Mouse (Mus musculus): ENCODE results near the gene Pxt1. TPM values are rescaled to one million over a fixed set of nuclear protein-coding genes. Genes with fewer than 3 reads are reported as not detected.
A peak's percentile ranks its signal among the peaks of the same experiment; 100 is the strongest.

The Pxt1 gene
- polyA plus RNA-seq, 1 experiment from 2014 or later = not detected

- Histone ChIP-seq H3K9ac (ENCODE audit: low read depth, low read length) (no peak overlapping the region), H3K4me1 (replicated peaks; ENCODE audit: control insufficient read depth, insufficient read depth, low read length) (no peaks in the 10 kb centered on the region), H3K4me2 (replicated peaks; ENCODE audit: low read depth) (no peak overlapping the region), H3K4me3 (ENCODE audit: low read depth, low read length) (no peak overlapping the region), H3K36me3 (ENCODE audit: control insufficient read depth, insufficient read depth) (peaks cover 38% of the 10 kb centered on the region; the same call in 1 of the 2 replicates), H3K27ac (ENCODE audit: low read depth, low read length) (no peak overlapping the region), H3K9me3 (ENCODE audit: control insufficient read depth) (no peaks in the 10 kb centered on the region), H3K27me3 (replicated peaks; ENCODE audit: control insufficient read depth, insufficient read depth, low read length) (no peaks in the 10 kb centered on the region)
- WGBS = 78% methylated on average over 19 of the region's 19 CpGs
- no peak for ATAC-seq
- TF ChIP-seq CTCF (IDR thresholded peaks at IDR 0.05; ENCODE audit: low read depth) = no peak
Observed at GRCm38 (mm10) chr17:28899427-28899826, 44.2 kb downstream of the Pxt1 start.

GRCm38 (mm10) chr17:28898249-28898648, 45.4 kb downstream of the Pxt1 start:
- ATAC-seq = 0 out of 2 replicates have a peak, but pooled peaks have one; percentile 7
- Histone ChIP-seq H3K4me1 (replicated peaks; ENCODE audit: control insufficient read depth, insufficient read depth, low read length) (no peaks in the 10 kb centered on the region), H3K4me3 (ENCODE audit: low read depth, low read length) (no peak overlapping the region), H3K36me3 (ENCODE audit: control insufficient read depth, insufficient read depth) (peaks cover 32% of the 10 kb centered on the region; the same call in 1 of the 2 replicates), H3K9me3 (ENCODE audit: control insufficient read depth) (no peaks in the 10 kb centered on the region), H3K27ac (ENCODE audit: low read depth, low read length) (no peak overlapping the region), H3K27me3 (replicated peaks; ENCODE audit: control insufficient read depth, insufficient read depth, low read length) (no peaks in the 10 kb centered on the region), H3K4me2 (replicated peaks; ENCODE audit: low read depth) (no peak overlapping the region), H3K9ac (ENCODE audit: low read depth, low read length) (no peak overlapping the region)
- 63% methylated on average over 5 of the region's 5 CpGs for WGBS
- TF ChIP-seq CTCF (IDR thresholded peaks at IDR 0.05; ENCODE audit: low read depth) = no peak

GRCm38 (mm10) chr17:28897817-28898216, 45.8 kb downstream of the Pxt1 start:
- no peaks in the 10 kb centered on the region for H3K27me3 ChIP-seq (replicated peaks; ENCODE audit: control insufficient read depth, insufficient read depth, low read length)
- H3K4me1 ChIP-seq (replicated peaks; ENCODE audit: control insufficient read depth, insufficient read depth, low read length) = no peaks in the 10 kb centered on the region
- peaks cover 31% of the 10 kb centered on the region; the same call in 1 of the 2 replicates for H3K36me3 ChIP-seq (ENCODE audit: control insufficient read depth, insufficient read depth)
- H3K9ac ChIP-seq (ENCODE audit: low read depth, low read length) = no peak overlapping the region
- H3K9me3 ChIP-seq (ENCODE audit: control insufficient read depth) = no peaks in the 10 kb centered on the region
- ATAC-seq = peak; percentile 11; the same call in 1 of the 2 replicates
- WGBS = 93% methylated on average over 5 of the region's 5 CpGs
- H3K27ac ChIP-seq (ENCODE audit: low read depth, low read length) = no peak overlapping the region
- no peak overlapping the region for H3K4me2 ChIP-seq (replicated peaks; ENCODE audit: low read depth)
- H3K4me3 ChIP-seq (ENCODE audit: low read depth, low read length) = no peak overlapping the region
- no peak for TF ChIP-seq CTCF (IDR thresholded peaks at IDR 0.05; ENCODE audit: low read depth)

GRCm38 (mm10) chr17:28896095-28896780, 47.4 kb downstream of the Pxt1 start:
- H3K27me3 ChIP-seq (replicated peaks; ENCODE audit: control insufficient read depth, insufficient read depth, low read length) = no peaks in the 10 kb centered on the region
- no peak overlapping the region for H3K4me3 ChIP-seq (ENCODE audit: low read depth, low read length)
- 94% methylated on average over 11 of the region's 11 CpGs for WGBS
- no peaks in the 10 kb centered on the region for H3K9me3 ChIP-seq (ENCODE audit: control insufficient read depth)
- H3K36me3 ChIP-seq (ENCODE audit: control insufficient read depth, insufficient read depth) = peaks cover 16% of the 10 kb centered on the region; the same call in 1 of the 2 replicates
- H3K4me2 ChIP-seq (replicated peaks; ENCODE audit: low read depth) = no peak overlapping the region
- ATAC-seq = no peak; the same call in 1 of the 2 replicates
- no peak overlapping the region for H3K27ac ChIP-seq (ENCODE audit: low read depth, low read length)
- H3K4me1 ChIP-seq (replicated peaks; ENCODE audit: control insufficient read depth, insufficient read depth, low read length) = no peaks in the 10 kb centered on the region
- TF ChIP-seq CTCF (IDR thresholded peaks at IDR 0.05; ENCODE audit: low read depth) = peak; percentile 57
- H3K9ac ChIP-seq (ENCODE audit: low read depth, low read length) = no peak overlapping the region

GRCm38 (mm10) chr17:28895217-28895875, 48.3 kb downstream of the Pxt1 start:
- TF ChIP-seq CTCF (IDR thresholded peaks at IDR 0.05; ENCODE audit: low read depth) = no peak
- ATAC-seq = no peak
- WGBS = 96% methylated on average over 21 of the region's 21 CpGs
- Histone ChIP-seq H3K4me2 (replicated peaks; ENCODE audit: low read depth) (no peak overlapping the region), H3K4me1 (replicated peaks; ENCODE audit: control insufficient read depth, insufficient read depth, low read length) (no peaks in the 10 kb centered on the region), H3K36me3 (ENCODE audit: control insufficient read depth, insufficient read depth) (peaks cover 12% of the 10 kb centered on the region; the same call in 1 of the 2 replicates), H3K9ac (ENCODE audit: low read depth, low read length) (no peak overlapping the region), H3K9me3 (ENCODE audit: control insufficient read depth) (no peaks in the 10 kb centered on the region), H3K27me3 (replicated peaks; ENCODE audit: control insufficient read depth, insufficient read depth, low read length) (no peaks in the 10 kb centered on the region), H3K27ac (ENCODE audit: low read depth, low read length) (no peak overlapping the region), H3K4me3 (ENCODE audit: low read depth, low read length) (no peak overlapping the region)

- Histone ChIP-seq H3K4me1 (replicated peaks; ENCODE audit: control insufficient read depth, insufficient read depth, low read length) (no peaks in the 10 kb centered on the region), H3K36me3 (ENCODE audit: control insufficient read depth, insufficient read depth) (peaks cover 6% of the 10 kb centered on the region; the same call in 1 of the 2 replicates), H3K9ac (ENCODE audit: low read depth, low read length) (no peak overlapping the region), H3K4me3 (ENCODE audit: low read depth, low read length) (no peak overlapping the region), H3K27ac (ENCODE audit: low read depth, low read length) (no peak overlapping the region), H3K27me3 (replicated peaks; ENCODE audit: control insufficient read depth, insufficient read depth, low read length) (no peaks in the 10 kb centered on the region), H3K9me3 (ENCODE audit: control insufficient read depth) (no peaks in the 10 kb centered on the region), H3K4me2 (replicated peaks; ENCODE audit: low read depth) (no peak overlapping the region)
- TF ChIP-seq CTCF (IDR thresholded peaks at IDR 0.05; ENCODE audit: low read depth) = no peak
- 81% methylated on average over 11 of the region's 11 CpGs for WGBS
- no peak for ATAC-seq
Observed at GRCm38 (mm10) chr17:28894050-28894767, 49.4 kb downstream of the Pxt1 start.
